Mouse (Mus musculus): Measurements from ENCODE around the gene Ssr1.

DNA sequence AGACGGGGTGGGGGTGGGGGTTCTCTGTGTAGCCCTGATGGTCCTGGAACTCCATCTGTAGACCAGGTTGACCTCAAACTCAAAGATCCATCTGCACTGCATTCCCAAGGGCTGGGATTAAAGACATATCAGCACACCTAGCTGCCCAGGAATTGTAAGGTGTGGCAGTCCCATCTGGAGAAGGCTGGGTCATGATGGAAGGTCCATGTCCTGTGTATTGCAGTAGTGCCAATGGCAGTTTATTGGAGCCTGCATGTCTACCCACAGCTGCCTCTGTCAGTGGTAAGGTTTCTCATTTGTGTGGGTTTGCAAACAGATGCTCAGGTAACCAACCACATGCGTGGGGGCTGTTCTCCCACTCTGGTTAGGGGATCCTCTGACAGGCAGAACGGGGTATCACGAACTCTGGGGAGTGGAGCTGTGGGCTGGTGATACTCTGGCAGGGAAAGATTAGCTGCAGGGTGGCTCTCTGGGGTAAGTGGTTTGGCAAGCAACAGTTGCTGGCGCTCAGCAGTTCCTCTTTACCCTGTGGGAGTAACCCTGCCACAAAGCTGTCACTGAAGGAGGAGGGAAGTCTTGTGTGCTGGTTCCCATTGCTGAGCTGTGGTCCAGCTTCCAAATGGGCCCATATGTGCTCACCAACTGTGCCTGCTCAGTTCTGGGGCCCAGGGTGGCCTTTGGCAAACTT, 15.8 kb upstream of the Ssr1 start:
- TF ChIP-seq CTCF (IDR thresholded peaks at IDR 0.05; ENCODE audit: control insufficient read depth, insufficient read depth, insufficient read length) (no peak), CEBPB (IDR thresholded peaks at IDR 0.05; ENCODE audit: low read depth) (no peak), MYOD1 (IDR thresholded peaks at IDR 0.05; ENCODE audit: control insufficient read depth, insufficient read length, low read depth) (no peak), USF1 (IDR thresholded peaks at IDR 0.05; ENCODE audit: low read depth) (no peak), MAX (IDR thresholded peaks at IDR 0.05) (no peak), FOSL1 (IDR thresholded peaks at IDR 0.05; ENCODE audit: insufficient read depth, low read length, poor library complexity, severe bottlenecking) (no peak), MYOG (IDR thresholded peaks at IDR 0.05; ENCODE audit: control insufficient read depth, extremely low read depth, insufficient read length) (no peak)
